Mouse (Mus musculus): ENCODE results near the gene Dusp13.

DNA sequence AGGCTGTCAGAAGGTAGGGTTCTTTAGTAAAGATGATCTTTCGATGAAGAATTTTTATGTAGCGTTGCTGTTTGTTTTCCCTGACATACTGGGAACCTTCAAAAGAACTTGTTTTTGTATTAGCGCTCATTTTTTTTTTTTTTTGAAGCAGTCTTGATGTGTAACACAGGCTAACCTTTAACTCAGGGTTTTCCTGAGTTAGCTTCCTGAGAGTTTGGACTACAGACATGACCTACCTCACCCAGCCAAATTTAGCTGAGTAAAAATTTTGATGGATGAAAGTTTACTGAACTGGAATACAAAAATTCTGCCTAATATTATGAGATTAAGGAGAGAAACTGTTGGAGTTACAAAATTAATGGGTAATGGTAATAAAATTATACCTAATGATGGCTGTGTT, 1.4 kb upstream of the Dusp13 start:
- no peak for TF ChIP-seq POLR2A (IDR thresholded peaks at IDR 0.05; ENCODE audit: low read depth, low read length)
- no peak for TF ChIP-seq CTCF (IDR thresholded peaks at IDR 0.05; ENCODE audit: borderline replicate concordance, insufficient read depth, low read length)

Data from embryonic fibroblast, embryonic 13.5 days (primary cell).